Mouse (Mus musculus) bone marrow, adult 2 months (tissue): ENCODE measurements around the gene Zfp69.

Experiments used
- CTCF ChIP-seq: fragments of 200-500 bp; IDR thresholded peaks from 2 replicates; pipeline ENCODE4 v1.5.1; 2011; ENCODE audit warnings: low read length, control low read depth; ENCODE audit not compliant: control insufficient read depth, insufficient read depth
- POLR2A ChIP-seq: fragments of 200-500 bp; IDR thresholded peaks from 2 replicates; pipeline ENCODE4 v1.6.1; 2011; ENCODE audit warnings: low read depth, mild to moderate bottlenecking, control low read depth, low read length, borderline replicate concordance; ENCODE audit not compliant: control insufficient read depth

DNA sequence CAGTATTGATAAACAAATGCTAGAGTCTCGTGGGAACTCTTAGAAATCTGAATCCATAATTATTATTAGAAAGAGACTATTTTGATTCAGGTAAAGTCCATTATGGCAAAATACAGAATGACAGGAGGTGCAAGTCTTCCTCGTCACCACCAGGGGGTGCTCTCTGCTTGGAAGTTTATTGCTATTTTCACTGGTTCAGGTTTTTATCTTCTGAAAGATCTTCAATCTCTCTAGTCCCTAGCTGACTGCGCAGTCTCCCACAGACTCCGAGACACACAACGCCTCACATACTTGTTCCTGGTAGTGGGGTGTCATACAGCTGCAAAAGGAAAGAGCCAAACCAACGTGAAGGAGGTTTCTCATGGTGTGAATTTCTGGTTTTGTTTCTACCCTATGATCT, 34.9 kb upstream of the Zfp69 start:
- TF ChIP-seq CTCF = peak; percentile 49
- no peak for TF ChIP-seq POLR2A
